Mouse (Mus musculus) heart, embryonic 16.5 days (tissue): Measurements from ENCODE around the gene Adamtsl4. TPM values are rescaled to one million over a fixed set of nuclear protein-coding genes. Genes with fewer than 3 reads are reported as not detected.

Source experiments
- ATAC-seq: fragments of 200-750 bp; cut with Nextera tagmentation; replicated peaks from 2 replicates; pipeline ENCODE4 v1.8.0; 2017; ENCODE audit warnings: moderate number of reproducible peaks; ENCODE audit not compliant: insufficient read depth, low FRiP score; ENCODE audit errors: extremely low read depth
- H3K27ac ChIP-seq: fragments of 300-500 bp; sonication (generic); 2 replicates; pipeline ENCODE4 v1.5.1; 2014; ENCODE audit warnings: mild to moderate bottlenecking, low read length, control low read depth, moderate library complexity
- H3K27me3 ChIP-seq: fragments of 300-500 bp; sonication (generic); 2 replicates; pipeline ENCODE4 v1.6.1; 2014; ENCODE audit warnings: low read length, mixed read lengths; ENCODE audit not compliant: control insufficient read depth, insufficient read depth
- H3K36me3 ChIP-seq: fragments of 300-500 bp; sonication (generic); 2 replicates; pipeline ENCODE4 v1.6.1; 2014; ENCODE audit not compliant: control insufficient read depth, insufficient read depth
- H3K4me1 ChIP-seq: fragments of 300-500 bp; sonication (generic); 2 replicates; pipeline ENCODE4 v1.6.1; 2014; ENCODE audit warnings: low read length, mixed read lengths; ENCODE audit not compliant: control insufficient read depth, insufficient read depth
- H3K4me2 ChIP-seq: fragments of 300-500 bp; sonication (generic); 2 replicates; pipeline ENCODE4 v1.6.1; 2014; ENCODE audit warnings: low read depth, mild to moderate bottlenecking, control low read depth, low read length
- H3K4me3 ChIP-seq: fragments of 300-500 bp; sonication (generic); 2 replicates; pipeline ENCODE4 v1.5.1; 2014; ENCODE audit warnings: mild to moderate bottlenecking, control low read depth, low read length
- H3K9ac ChIP-seq: fragments of 300-500 bp; sonication (generic); 2 replicates; pipeline ENCODE4 v1.6.1; 2014; ENCODE audit warnings: low read length, control low read depth
- H3K9me3 ChIP-seq: fragments of 300-500 bp; sonication (generic); replicated peaks from 2 replicates; pipeline ENCODE4 v1.6.1; 2016; ENCODE audit warnings: low read length; ENCODE audit not compliant: control insufficient read depth
- WGBS: fragments of 180-500 bp; shearing (Covaris S2); extraction: QIAGEN DNeasy Blood & Tissue Kit; methylation state at CpG from one replicate; pipeline ENCODE4 v1.1.7; 2014; 5-methylcytosine and 5-hydroxymethylcytosine counted together
- microRNA-seq: library from miRNA; unstranded; fragments of <30 nt; microRNA quantifications from one replicate; pipeline ENCODE4, GENCODE M21; 2017
- polyA plus RNA-seq: library from polyadenylated mRNA; unstranded; fragments of >200 nt; fragmentation: Nextera tagmentation; extraction: Ambion mirVana; gene quantifications from 2 replicates; pipeline ENCODE4 v1.2.1, GENCODE M21; 2015

Gene Adamtsl4
- polyA plus RNA-seq, 1 experiment from 2014 or later, result 13.7 TPM

DNA sequence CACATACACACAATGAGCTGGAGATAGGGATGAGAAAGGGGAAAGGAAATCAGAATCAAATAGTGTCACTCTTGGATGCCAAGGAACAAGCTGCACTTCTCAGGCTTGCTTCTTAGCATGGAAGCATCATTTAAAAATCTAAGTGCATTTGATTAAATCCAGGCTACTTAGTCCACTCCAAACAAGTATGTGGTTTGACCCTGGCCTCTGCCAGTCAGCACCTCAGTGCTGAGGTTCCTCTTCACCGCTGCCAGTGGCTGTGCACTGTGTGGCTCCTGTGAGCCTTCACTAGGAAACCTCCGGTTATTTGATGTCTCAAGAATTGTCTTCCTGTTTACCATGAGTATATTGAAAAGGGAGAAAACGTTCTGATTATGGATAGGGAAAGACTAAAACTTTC, 56.9 kb downstream of the Adamtsl4 start:
- peaks cover 47% of the 10 kb centered on the region for H3K36me3 ChIP-seq
- H3K4me2 ChIP-seq, result no peak overlapping the region
- no peak overlapping the region for H3K27ac ChIP-seq
- H3K9ac ChIP-seq, result no peak overlapping the region
- H3K27me3 ChIP-seq, result no peaks in the 10 kb centered on the region
- ATAC-seq, result no peak
- peaks cover 5% of the 10 kb centered on the region for H3K4me1 ChIP-seq
- no peaks in the 10 kb centered on the region for H3K9me3 ChIP-seq
- H3K4me3 ChIP-seq, result no peak overlapping the region
- WGBS, result 66% methylated on average over 3 of the region's 3 CpGs

- Histone ChIP-seq H3K9me3 (no peaks in the 10 kb centered on the region), H3K4me3 (no peak overlapping the region), H3K27ac (no peak overlapping the region), H3K36me3 (peaks cover 46% of the 10 kb centered on the region), H3K4me2 (no peak overlapping the region), H3K9ac (no peak overlapping the region), H3K27me3 (no peaks in the 10 kb centered on the region), H3K4me1 (peaks cover 9% of the 10 kb centered on the region)
- WGBS, result 77% methylated on average over 4 of the region's 4 CpGs
- ATAC-seq, result no peak
Measured at GRCm38 (mm10) chr3:95629755-95630154, 58.0 kb downstream of the Adamtsl4 start.

DNA sequence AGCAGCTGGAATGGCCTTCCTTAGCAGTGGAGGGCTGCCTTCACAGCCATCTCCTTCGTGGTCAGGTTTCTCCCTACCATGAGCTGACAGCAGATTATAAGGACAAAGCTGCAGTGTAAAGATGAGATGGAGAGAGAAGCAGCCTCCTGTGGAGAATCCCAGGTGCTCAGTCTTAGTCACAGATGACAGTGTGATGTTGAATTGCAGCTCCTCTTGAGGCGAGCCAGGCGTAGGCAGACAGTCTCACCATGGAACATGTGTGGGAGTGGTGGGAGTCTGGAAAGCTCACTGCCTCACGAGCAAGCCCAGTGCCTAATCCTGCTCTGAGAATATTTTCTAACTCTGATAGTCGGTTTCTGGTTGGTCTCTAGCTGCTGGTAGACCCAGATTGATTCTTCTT, 60.0 kb downstream of the Adamtsl4 start:
- 78% methylated on average over 5 of the region's 5 CpGs for WGBS
- Histone ChIP-seq H3K27me3 (no peaks in the 10 kb centered on the region), H3K4me3 (no peak overlapping the region), H3K36me3 (peaks cover 35% of the 10 kb centered on the region), H3K9me3 (no peaks in the 10 kb centered on the region), H3K27ac (no peak overlapping the region), H3K9ac (no peak overlapping the region), H3K4me2 (no peak overlapping the region), H3K4me1 (peaks cover 9% of the 10 kb centered on the region)
- ATAC-seq, result no peak

Small RNA genes lying within 50 kb of the gene (microRNA-seq; reads per million reads assigned to microRNA genes)
- not detected for gene Mir7014

Other genes starting within 250 kb of the Adamtsl4 start
- 17.4 and 18.4 TPM in 2 replicates for gene Ctsk, start 188.7 kb downstream of the Adamtsl4 start, polyA plus RNA-seq
- gene Ctss, start 161.1 kb downstream of the Adamtsl4 start, polyA plus RNA-seq, result 18.8 and 22.8 TPM in 2 replicates
- not detected in 2 replicates for gene Hormad1, start 128.2 kb downstream of the Adamtsl4 start, polyA plus RNA-seq
- 25.7 and 27.9 TPM in 2 replicates for gene Golph3l, start 99.0 kb downstream of the Adamtsl4 start, polyA plus RNA-seq
- 51.1 and 53.0 TPM in 2 replicates for gene Ensa, start 62.9 kb downstream of the Adamtsl4 start, polyA plus RNA-seq
- 31.9 and 38.3 TPM in 2 replicates for gene Mcl1, start 29.1 kb downstream of the Adamtsl4 start, polyA plus RNA-seq
- gene Ecm1, start 51.7 kb upstream of the Adamtsl4 start, polyA plus RNA-seq, result 44.1 and 49.2 TPM in 2 replicates
- gene Tars2, start 72.3 kb upstream of the Adamtsl4 start, polyA plus RNA-seq, result 41.3 and 43.3 TPM in 2 replicates
- gene Rprd2, start 130.9 kb upstream of the Adamtsl4 start, polyA plus RNA-seq, result 17.9 and 19.2 TPM in 2 replicates
- gene Prpf3, start 168.0 kb upstream of the Adamtsl4 start, polyA plus RNA-seq, result 31.6 and 34.7 TPM in 2 replicates
- gene Mrps21, start 183.6 kb upstream of the Adamtsl4 start, polyA plus RNA-seq, result 356 and 374 TPM in 2 replicates
- gene Ciart, start 194.3 kb upstream of the Adamtsl4 start, polyA plus RNA-seq, result 3.8 and 4.8 TPM in 2 replicates
- gene BC028528, start 204.1 kb upstream of the Adamtsl4 start, polyA plus RNA-seq, result 41.5 and 48.6 TPM in 2 replicates
- gene Aph1a, start 206.1 kb upstream of the Adamtsl4 start, polyA plus RNA-seq, result 31.1 and 31.8 TPM in 2 replicates
- gene Car14, start 216.8 kb upstream of the Adamtsl4 start, polyA plus RNA-seq, result 73.4 and 78.2 TPM in 2 replicates
- gene Anp32e, start 241.3 kb upstream of the Adamtsl4 start, polyA plus RNA-seq, result 188 and 233 TPM in 2 replicates